Mouse (Mus musculus): ENCODE measurements at regions not wholly inside any gene's neighbourhood (a gene's known extent, or its start where the extent isn't known, plus 50 kb on each side); places are given as distances from the start of the nearest gene placed in this dataset.

DNA sequence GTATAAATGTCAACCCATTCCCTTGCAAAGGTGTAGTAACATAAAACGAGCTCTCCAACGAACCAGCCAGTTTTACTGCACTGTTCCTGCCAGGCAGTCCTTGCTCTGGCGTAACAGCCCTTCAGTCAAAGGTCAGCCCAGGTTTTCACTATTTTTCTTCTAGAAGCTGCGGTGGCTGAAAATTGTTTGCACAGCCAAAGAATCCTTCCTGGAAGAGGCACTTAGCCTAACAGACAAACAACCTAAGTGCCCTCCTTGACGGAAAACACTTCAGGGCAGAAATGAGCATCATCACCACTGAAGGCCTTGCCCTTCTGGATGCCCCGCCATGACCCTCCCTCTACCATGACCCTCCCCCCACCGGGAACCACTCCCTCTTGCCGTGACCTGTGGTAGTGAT lies 93.6 kb downstream of the Irs2 start:
- TF ChIP-seq GATA1 (IDR thresholded peaks at IDR 0.05; ENCODE audit: low read length) = no peak
- no peak for TF ChIP-seq TAL1 (IDR thresholded peaks at IDR 0.05; ENCODE audit: low read length)
